Mouse (Mus musculus): ENCODE measurements around the gene Tmem43. TPM values are rescaled to one million over a fixed set of nuclear protein-coding genes. Genes with fewer than 3 reads are reported as not detected.
"Not testable (repeated sequence)": the region's sequence is repeated elsewhere in the genome, so short reads cannot be mapped to it uniquely, and the experiment has no call there.

The Tmem43 gene
- 10 to 100 TPM; 37.5 to 41.7 TPM for total RNA-seq (2021)
- long read RNA-seq, experiment 1, transcript Tmem43-201 (12 exons, 2,903 nt): major isoform, 44 of 56 reads
- long read RNA-seq, experiment 1, partial matches to known transcripts: 6 of 56 reads
- long read RNA-seq, experiment 1, other reads (novel, unspliced or antisense): 6 of 56 reads
- long read RNA-seq, experiment 2, transcript Tmem43-201 (12 exons, 2,903 nt): major isoform, 44 of 49 reads
- long read RNA-seq, experiment 2, partial matches to known transcripts: 4 of 49 reads
- long read RNA-seq, experiment 2, other reads (novel, unspliced or antisense): 1 of 49 reads

DNA sequence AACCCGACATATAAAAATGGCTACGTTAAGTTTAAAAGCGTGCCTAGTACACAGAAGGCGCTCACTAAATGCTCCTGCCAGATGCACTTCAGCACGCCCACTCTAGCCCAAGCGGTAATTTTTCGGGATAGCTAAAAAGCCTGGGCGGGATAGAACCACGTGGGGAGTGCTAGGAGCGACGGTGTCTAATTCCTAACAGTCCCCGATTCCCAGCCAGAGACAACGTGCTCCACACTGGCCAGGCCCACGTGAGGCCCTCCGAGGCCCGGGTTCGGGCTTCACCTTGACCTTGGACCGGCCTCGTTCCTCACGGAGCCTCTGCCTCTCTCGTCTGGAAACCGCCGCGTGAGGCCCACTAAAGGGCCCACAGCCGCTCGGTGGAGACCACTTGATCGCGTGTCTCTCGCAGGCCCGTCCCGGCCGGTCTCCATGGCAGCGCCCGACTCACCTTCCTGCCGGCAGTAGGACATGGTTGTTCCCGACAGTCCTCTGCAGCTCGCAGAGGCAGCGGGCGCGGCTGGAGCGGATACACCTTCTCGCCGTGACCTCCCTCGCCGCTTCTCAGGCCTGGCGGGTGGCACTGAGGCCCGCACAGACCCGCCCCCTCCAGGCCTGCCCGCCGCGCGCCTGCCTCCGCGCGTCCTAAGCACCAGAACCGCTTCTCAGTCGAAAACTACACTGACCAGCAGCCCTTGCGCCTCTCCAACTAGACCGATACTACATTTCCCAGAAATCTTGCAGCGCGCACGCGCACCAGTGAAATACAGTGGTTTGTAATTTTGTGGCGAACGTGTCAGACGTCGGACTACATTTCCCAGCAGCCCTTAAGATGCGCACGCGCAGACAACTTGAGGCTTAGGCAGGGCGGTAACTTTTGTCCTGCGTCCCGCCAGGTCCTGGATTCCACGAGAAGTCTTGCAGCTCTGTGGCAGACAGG, at the start of gene Tmem43, which contains the start of gene Chchd4:
TSS of gene Tmem43 (plus strand) at position 836 of the 937 bp plus-strand sequence.
TSS of gene Chchd4 (minus strand) at position 679 of the 937 bp plus-strand sequence.
- intact Hi-C loops (cut with DNase I; ENCODE audit: low total_unique reads): no loop called here
- DNase-seq: peak; percentile 98

DNA sequence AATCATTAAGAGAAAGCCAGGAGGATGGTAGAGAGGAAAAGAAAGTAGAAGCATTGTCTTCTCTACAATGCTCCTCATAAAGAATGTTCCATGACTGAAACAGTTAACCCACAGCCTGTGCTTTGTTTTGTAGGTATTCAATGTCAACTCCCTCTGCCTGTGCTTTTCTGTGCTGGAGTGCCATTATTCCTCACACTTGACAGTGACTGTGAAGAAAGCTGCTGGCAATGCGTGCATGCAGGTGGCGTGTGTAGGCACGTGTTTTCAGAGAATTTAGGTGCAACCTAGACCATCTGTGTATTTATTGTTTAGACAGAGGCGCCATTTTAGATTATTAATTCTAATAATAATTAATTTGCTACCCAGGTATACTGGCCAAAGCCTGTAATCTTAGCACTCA, 49.4 kb upstream of the Tmem43 start:
- DNase-seq: no peak
- intact Hi-C loops (cut with DNase I; ENCODE audit: low total_unique reads): no loop called here

DNA sequence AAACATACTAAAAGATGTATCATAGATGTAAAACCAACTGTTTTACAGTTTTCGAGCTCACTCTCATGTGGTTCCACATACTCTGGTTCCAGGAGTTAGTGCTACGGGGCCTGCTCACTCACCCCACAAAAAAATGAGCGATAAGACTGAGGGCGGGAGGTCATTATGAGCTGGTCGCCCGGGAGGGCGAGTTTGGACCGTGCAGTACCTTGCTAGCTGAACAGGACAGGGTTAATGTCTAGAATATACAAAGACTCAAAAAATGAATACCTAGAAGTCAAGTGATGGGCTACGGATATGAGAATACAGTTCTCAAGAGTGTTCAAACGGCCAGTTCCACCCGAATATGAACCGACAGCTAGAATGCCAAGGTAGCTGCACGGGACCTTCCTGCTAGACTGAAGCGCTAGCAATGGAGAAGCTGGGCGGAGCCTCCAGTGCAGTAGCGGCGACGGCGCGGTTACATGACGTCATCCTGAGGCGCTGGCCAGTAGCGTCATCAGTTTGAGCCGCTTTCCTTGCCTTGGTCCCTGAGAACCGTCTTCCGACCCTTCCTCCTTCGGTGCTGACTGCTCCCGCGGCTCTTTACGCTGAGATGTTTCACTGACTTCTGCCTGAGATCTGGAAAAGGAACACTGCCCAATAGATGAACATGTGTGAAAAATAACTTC, 32.9 kb upstream of the Tmem43 start:
- DNase-seq: peak; percentile 95
- intact Hi-C loops (cut with DNase I; ENCODE audit: low total_unique reads): no loop called here

DNA sequence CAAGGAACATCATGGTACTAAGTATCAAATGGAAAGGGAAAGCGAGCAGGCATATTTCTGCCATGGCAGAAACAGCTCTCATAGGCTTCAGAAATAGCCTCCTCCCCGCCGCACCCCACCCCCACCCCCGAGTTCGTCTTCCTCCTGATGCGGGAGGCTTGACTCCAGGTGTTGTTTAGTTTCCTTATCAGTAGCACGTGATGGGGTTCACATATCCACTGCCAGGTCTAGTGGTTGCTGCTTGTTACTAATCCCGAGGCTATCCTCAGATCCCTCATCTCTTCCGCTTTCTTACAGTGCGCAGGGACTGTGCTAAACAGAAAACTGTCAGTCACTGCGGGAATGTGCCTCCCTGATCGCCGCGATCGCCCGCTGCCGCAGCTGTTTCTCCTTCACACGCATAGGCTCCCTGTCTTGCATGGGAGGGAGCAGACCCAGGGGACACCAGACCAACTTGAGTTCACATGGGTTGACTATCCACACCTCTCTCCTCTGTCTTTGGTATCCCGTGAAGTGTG, 32.3 kb upstream of the Tmem43 start:
- no peak for DNase-seq
- intact Hi-C loops (cut with DNase I; ENCODE audit: low total_unique reads): no loop called here

DNA sequence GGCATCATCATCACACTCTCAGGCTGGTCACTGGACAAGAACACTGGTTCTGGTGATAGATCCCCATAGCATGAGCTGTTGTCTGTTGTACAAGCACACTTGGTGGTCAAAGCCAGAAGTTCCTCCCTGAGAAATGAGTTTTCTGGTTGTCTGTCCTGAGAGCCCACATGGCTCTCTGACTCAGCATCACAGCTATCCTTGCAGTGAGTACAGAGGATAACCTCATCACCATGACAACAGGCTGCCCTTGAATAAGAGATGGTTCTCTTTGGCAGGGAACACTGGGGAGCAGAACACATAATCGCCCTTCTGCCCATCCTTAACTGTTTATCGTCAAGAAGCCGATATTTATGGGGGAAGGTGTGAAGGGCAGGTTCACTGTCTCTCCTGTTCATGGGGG, 28.2 kb upstream of the Tmem43 start:
- intact Hi-C loops (cut with DNase I; ENCODE audit: low total_unique reads): no loop called here
- DNase-seq: no peak

DNA sequence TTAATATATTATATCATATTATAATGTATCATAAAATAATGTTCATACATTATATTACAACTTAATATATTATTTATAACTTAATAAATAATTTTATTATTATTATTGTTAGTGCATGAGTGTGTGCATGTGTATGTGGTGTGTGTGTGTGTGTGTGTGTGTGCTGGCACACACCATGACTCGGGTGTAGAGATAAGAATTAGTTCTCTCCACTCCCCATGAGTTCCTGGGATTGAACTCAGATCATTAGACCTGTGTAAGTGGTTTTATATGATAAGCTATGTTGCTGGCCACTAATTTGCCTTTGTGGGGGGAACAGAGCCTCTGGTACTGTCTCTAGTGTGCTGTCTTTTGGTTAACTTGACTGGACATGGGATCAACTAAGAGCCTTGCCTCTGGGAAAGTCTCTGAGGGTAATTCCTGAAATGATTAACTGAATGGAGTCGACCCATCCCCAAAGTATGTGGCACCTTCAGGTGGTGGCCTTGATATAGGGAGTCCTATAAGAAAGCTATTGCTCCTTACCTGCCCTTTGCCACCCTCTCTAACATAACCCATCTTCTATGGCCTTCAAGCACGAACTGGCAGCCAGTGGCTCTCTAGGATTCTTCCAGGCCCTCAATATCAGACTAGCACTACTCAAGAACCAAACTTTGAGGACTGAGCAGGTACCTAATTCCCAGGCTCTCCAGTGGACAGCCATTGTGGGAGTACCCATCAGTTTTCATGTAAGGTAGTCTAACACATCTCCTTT, 23.9 kb upstream of the Tmem43 start:
- no peak for DNase-seq
- intact Hi-C loops (cut with DNase I; ENCODE audit: low total_unique reads): no loop called here

DNA sequence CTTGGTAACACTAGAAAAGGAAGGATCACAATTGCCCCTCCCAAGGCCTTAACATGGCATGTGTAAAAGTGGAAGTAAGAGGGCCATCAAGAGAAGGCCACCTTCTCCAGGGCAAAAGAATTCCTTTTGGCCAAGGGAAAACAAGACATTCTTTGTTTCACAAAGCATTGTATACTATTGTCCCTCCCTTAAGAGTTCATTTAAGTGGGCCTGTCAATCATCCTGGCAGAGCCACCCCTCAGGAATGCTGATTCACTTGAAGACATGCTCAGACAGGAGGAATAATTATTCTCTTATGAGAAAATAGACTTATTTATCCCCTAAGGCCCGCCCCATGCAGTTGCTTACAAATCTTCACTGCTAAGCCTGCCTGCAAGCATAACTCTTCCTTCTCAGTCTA, 21.4 kb upstream of the Tmem43 start:
- intact Hi-C loops (cut with DNase I; ENCODE audit: low total_unique reads): no loop called here
- no peak for DNase-seq

DNA sequence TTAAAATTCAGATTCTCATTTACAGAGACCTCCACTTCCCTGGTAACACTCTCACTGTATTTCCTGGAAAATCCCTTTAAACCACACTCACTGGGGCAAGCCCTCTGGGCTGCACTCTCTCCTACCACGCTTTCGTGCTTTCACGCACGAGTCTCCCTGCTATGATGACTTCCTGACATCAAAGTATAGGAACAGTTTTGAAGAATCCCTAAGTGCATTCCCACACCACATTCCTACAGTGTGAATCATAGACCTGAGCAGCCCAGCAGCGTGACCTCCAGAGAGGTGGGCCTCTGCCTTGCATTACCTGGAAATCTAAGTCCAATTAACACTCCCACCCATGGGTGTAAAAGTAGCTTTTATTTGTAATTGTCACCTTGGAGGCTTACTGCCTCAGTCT, 19.0 kb upstream of the Tmem43 start:
- no peak for DNase-seq
- intact Hi-C loops (cut with DNase I; ENCODE audit: low total_unique reads): no loop called here

DNA sequence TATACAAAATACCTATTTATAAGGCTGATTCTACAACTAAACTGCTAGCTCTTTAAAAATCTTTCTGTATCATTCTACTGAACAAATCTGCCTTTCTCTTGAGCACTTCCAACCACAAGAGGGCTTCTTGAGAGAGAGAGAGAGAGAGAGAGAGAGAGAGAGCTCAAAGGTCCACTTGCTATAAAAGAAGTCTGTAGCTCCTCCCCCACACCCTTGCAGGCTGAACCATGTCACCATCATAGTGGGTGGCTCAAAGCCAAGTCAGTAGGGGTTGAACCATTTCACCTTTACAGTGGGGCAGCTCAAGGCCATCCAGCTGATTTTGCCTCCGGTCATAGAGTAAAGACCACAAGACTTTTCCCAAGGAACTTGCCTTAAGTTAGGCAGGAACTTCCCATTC, 14.0 kb upstream of the Tmem43 start:
- no peak for DNase-seq
- intact Hi-C loops (cut with DNase I; ENCODE audit: low total_unique reads): no loop called here

DNA sequence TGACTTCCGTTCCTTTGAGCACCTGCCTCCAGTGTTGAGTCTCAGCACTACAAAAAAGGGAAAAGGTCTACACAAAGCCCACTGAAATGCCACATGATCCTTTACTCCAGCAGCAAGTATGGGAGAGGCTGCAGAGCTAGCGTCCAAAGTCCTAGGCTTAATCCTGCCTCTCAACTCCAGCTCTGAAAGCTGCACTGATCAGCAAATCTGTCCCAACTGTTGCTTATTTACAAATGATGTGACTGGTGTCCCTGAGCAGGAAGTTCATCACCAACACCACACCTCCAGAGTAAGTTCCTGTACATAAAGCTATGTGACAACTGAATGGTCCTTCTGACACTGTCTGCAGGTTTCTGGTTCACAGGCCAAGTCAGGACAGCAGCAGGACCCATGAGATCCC, 7.7 kb upstream of the Tmem43 start:
- intact Hi-C loops (cut with DNase I; ENCODE audit: low total_unique reads): no loop called here
- no peak for DNase-seq

DNA sequence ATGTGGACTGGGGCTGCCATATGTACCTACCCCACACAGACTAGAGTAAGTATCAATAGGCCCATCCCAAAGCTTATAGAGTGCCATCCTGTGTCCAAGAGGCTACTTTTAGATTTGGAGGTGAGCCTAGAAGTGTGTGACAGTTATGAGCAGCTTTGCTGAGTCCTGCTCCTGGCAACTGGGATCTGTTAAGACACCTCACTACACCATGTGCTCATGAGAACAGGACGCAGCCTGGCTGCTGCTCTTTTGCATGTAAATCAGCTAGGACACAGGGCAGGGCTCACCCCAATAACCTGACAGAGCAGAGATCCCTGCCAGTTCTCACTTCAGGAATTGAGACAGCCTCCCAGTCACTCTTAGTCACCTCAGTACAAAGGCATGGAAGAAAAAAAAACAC, 6.4 kb upstream of the Tmem43 start:
- intact Hi-C loops (cut with DNase I; ENCODE audit: low total_unique reads): no loop called here
- no peak for DNase-seq

DNA sequence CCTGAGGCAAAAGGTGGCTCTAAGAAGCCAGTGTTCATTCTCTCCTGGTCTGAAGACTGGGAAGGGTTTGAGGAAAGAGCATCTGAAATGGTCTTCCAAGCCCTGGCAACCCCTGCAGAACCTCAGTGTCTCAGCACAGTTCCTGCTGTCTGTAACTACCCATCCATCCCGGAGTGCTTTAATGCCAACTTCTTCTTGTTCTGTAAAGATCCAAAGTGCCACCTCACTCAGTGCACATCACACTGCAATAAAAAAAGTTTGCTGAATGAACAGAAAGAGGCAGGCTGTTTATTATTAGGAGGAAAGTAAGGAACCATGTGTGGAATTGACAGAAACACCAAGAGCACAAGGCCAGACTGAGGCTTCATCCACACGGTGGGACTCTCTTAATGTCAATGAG, 2.8 kb upstream of the Tmem43 start:
- DNase-seq: no peak
- intact Hi-C loops (cut with DNase I; ENCODE audit: low total_unique reads): no loop called here

DNA sequence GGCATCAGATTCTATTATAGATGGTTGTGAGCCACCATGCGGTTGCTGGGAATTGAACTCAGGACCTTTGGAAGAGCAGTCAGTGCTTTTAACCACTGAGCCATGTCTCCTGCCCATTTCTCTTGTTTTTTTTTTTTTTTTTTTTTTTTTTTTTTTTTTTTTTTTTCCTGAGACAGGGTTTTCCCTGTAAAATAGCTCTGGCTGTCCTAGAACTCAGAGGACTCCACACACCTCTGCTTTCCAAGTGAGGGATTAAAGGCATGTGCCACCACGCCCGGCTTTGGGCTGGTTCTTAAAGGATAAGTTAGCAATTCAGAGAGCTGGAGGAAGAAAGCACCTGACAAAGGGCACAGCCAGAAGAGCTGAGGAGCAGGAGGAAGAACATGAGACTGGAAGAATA, 2.1 kb upstream of the Tmem43 start:
- DNase-seq; intact Hi-C loops (cut with DNase I; ENCODE audit: low total_unique reads): not testable (repeated sequence)

DNA sequence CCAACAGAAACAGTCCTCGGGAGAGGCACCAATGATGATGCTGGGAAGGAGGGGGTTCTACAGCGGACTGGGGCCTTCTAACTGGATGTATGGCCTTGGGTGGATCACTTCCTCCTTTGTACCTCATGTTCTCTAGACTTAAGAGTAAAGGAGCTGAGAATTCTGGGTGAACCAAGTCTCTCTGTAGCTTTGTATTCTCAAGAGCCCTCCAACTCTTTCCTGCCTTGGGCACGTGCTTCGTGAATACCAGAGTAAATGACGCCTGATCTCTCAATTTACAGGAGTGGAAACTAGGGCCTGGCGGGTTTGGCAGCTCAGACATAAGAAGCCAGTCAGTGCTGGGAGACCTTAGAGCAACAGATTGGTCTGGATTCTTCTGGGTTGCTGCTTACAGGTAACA, 1.2 kb upstream of the Tmem43 start:
- intact Hi-C loops (cut with DNase I; ENCODE audit: low total_unique reads): no loop called here

DNA sequence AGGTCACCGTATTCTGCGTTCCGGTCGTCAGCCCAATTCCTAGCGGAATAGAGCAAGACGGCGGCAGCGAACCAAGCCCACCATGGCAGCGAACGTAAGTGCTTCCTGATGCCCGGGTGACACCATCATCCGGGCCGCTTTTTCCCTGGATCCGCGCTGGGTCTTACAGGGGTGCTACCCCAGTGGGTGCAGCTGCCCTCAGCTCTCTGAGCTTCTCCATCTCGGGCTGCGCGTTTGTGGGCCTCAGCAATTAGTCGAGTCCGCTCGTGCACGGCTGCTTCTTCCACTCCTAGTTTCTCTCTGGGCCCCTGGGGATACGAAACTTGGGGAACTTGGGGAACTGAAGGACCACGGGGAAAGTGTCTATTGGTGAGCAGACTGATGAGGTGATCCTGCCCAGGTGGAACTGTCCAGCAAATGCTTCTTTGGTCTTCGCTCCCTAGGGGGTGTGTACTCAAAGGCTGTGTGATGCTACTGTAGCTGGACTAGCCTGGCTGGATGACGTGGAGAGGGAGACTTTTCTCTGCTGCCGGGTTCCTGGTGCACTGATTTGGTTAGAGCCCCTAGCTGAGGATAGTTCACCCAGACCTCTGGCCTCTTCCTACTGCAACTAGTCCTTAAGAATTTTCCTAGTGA, 420 bp downstream of the Tmem43 start:
- no peak for DNase-seq
- intact Hi-C loops (cut with DNase I; ENCODE audit: low total_unique reads): no loop called here

More for the DNA sequence above, 1.2 kb upstream of the Tmem43 start:
- no peak for DNase-seq

DNA sequence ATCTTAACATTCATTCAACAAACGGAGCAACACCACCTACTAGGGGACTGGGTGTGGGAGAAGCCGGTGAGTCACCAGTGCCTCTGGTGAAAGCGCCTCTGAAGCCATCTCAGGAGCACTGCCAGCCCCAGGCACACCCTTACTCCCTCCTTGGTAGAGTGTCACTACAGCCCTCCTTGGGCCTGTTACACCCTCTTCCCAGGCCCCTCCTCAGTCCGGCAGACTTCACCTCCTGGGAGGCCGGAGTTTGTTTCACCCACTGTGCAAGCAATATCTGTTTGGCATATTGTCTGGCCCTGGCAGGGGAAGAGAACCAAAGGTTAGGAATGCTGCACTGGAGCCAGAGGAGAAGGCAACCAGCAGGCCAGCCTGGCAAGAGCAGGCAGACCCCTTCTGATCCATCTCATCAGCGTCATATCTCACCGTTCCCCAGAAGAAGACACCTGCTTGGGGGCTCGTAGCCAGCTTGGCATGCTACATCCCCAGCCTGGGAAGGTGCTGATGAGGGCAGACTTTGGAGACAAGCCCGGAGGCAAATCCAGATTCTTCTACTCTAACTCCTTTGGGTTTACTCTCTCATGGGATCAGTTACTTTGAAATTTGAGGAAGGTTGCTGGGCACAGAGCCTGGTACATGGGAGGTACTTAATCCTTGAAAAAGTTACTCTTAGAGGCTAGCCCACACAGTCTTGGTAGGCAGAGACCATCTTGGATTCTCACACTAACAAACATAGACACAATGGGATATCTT, 1.1 kb downstream of the Tmem43 start:
- peak; percentile 52 for DNase-seq
- intact Hi-C loops (cut with DNase I; ENCODE audit: low total_unique reads): no loop called here

DNA sequence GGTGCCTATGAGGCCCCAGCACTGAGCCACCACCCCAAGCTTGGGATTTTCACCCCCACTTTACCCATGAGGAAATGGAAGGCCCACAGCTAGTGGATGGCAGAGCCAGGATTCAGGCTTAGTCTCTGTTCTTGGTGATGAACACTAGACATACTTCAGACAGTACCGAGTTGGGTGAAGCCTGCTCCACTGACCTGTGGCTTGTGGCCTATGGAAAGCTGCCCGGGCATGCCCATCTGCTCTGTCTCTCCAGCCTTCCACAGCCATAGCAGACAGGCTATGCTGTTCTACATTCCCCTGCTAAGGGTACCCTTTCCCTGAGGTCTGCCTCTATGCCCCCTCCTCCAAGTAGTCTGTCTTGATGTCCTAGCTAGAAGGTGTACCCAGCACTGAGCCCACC, 3.0 kb downstream of the Tmem43 start:
- DNase-seq: no peak
- intact Hi-C loops (cut with DNase I; ENCODE audit: low total_unique reads): no loop called here

DNA sequence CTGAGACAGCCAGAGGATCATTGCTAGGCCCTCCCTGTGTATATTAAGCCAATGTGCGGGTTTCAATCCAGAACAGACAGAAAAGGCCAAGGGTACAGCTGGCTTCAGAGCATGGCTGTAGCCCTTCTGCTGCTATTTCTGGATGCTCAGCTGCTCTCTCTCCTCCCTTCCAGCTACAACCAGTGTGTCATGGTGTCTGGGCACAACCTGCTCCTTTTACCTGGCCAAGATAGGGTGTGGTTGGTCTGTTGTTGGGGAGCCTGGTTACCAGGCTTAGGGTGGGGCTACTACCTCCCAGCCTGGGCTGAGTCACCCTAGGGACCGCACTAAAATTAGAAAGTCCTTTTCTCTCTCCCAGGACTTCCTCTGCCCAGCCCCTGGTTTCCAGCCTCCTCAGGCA, 9.9 kb downstream of the Tmem43 start:
- DNase-seq: peak; percentile 32
- intact Hi-C loops (cut with DNase I; ENCODE audit: low total_unique reads): no loop called here
